Mouse (Mus musculus): ENCODE measurements at regions not wholly inside any gene's neighbourhood (a gene's known extent, or its start where the extent isn't known, plus 50 kb on each side); places are given as distances from the start of the nearest gene placed in this dataset.

DNA sequence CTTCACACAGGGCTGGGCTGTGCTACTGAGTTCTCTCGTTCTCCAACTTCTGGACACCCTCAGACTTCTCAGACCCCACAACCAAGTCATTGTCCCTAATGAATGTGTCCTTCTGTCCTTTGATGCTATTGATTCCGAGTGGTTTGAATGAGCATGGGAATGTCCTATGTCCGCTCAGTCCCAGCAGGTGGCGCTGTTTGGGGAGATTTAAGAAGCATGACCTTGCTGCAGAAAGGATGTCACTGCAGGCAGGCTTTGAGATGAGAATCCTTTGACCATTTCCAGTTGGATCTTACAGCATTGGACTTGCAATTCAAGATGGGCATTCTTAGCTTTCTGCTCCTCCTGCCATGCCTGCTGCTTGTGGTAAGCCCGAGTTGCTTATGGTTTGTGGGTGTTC is 146.1 kb downstream of the Gpat3 start:
- peak; percentile 5 for DNase-seq (ENCODE audit: low spot score)

DNA sequence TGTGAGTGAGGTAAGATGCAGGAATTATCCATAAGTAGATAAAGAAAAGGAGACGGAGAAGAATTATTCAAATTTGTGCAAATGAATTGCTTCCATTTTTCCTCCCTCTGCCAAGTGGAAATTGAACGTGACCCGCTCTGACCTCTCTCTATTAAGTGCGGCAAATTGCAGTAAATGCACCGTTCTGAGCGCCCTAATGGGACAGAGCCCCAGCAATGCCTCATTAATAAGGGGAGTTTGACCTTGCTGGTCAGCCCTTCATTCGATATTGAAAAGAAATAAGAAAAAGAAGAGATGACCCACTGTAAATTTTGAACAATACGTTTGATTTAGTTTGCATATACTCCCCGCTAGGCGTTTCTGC is 137.0 kb downstream of the Gpat3 start:
- DNase-seq (ENCODE audit: low spot score) = no peak

DNA sequence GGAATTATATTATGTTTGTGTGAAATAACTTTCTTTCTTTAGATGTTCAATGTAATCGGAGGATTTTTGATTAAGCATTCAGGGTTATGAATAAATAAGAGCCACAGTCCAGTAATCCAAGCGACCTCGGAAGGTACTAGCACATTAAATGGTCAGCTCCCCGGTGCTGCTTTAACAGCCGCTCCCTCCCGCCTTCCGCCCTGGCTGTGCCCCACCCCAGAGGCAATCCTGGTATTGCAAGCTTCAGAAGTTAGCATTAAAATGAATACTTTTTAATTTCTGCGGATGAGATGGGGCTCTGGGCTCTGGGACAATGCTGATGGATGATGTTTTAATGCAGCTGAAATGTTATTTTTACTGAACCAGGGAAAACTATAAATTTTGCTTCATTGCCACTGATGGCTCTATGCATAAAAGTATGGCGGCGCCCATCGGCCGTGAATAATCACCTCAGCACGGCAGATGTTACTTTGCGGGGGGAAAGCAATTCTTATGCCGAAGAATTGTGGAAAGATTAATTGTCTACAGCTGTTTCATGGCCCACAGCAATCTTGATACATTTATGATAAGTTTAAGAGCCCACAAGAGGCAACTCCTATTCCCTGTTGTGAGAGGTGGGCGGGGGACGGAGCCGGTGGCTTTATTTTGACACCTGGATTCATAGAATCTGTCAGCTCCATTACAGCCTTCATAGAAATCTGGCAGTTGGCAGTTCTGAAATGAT is 136.5 kb downstream of the Gpat3 start:
- no peak for DNase-seq (ENCODE audit: low spot score)

DNA sequence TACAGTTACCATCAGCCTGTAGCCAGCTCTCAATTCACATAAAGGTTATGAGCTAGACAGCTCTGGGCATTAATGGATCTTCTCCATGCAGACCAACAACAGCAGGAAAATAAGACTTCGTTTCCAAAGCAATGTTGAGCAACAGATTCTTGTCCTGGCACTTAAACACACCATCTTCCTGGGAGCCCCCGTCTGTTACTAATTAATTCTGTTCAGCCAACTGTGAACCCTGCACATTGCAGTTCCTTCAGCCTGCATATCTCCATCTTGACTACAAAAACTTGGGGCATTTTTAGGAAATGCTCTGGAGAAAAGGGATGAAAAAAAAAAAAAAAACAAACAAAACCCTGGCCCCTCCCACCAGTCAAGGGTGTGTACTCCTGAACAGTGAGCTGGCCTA is 131.2 kb downstream of the Gpat3 start:
- no peak for DNase-seq (ENCODE audit: low spot score)

DNA sequence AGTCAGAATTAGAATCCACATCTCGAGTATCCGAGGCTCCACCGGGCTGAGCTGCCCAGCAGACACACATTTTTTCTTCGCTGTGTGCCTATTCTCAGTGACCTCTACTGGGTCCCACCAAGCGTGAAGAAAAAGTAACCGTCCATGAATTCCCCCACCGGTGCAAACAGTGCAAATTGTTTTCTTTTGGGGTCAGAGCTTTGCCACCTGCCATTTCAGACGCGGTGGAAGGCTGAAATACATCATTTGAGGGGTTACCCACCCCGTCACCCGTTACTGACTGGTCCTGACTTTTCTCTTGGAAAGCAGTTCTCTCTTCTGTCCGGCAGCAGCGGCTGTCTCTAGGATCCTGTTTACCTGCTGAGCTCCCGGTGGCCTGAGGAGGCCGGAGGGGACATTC is 105.7 kb downstream of the Gpat3 start:
- DNase-seq (ENCODE audit: low spot score) = no peak
